Mouse (Mus musculus) induced T-regulatory cell, adult 2 months (primary cell): Measurements from ENCODE around the gene Cmtm7.

Experiments used
- DNase-seq: peaks from one replicate; pipeline ENCODE4 v3.0.0-alpha.2; 2012; ENCODE audit warnings: low read depth

Cmtm7 gene

DNA sequence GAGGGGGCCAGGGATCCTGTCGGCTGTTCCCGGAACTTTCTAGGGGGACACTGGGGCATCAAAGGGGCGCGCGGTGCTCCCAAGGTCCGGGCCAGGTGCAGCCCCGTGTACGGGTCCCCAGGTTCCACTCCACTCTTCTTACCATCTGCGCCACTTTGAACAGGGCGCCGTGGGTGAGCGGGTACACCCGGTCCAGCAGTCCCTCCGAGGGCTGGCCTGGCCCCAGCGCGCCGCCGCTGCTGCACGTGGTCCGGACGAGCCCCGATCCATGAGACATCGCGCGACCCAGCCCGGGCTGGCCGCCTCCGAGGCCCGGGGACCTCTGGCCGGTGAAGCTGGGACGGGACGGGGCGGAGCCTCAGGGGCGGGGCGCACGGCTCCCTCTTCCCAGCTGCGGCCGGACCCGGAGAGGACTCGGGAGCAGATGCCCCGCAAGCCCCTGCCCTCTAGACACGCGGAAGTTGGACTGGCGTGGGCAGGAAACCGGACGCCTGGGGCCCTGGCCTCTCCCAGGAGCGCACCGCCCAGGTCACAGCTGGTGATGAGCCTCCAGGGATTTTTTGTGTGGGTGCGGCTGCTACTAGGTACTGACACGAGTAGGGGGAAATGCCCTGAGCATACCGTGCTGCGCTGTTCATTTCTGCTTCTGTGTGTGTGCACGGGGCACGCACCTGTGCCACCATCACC lies at the start of gene Cmtm7:
TSS of gene Cmtm7 (minus strand) at position 331 of the 687 bp plus-strand sequence.
- peak; percentile 86 for DNase-seq

DNA sequence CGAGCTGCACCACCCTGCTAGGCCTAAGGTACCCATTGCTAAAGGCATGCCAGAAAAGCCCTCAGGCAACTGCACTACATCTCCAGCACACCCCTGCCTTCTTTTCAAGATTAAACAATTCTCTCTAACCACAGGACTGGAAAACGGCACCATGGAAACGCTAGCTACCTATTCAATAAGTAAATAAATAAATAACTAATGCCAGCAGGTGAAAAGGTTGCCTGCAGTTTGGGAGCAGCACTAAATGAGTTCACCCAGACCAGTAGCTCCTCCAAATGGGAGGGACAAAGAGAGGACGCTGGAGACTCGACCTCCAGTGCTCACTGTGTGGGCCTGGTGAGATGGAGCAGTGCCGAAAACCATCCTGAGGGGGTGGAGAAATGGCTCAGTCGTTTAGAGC lies 48.7 kb upstream of the Cmtm7 start:
- no peak for DNase-seq

DNA sequence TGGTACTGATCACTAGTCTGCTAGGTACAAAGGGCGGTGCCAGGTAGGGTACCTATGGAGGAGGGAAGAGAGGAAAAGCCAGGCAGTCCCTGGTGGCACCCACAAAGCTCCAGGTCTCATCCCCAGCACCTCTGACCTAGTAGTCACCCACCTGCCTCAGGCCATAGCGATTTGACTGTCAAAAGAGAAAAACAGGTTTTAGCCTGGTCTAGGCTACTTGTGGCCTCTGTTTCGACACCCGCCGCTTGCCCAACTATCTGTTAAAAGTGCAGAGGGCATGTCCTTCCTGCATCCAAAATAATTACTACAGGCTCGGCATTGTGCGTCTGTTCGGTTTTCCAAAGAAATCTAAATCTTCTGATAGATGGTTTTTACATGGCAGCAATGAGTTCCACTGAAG lies 48.0 kb upstream of the Cmtm7 start:
- DNase-seq: no peak

DNA sequence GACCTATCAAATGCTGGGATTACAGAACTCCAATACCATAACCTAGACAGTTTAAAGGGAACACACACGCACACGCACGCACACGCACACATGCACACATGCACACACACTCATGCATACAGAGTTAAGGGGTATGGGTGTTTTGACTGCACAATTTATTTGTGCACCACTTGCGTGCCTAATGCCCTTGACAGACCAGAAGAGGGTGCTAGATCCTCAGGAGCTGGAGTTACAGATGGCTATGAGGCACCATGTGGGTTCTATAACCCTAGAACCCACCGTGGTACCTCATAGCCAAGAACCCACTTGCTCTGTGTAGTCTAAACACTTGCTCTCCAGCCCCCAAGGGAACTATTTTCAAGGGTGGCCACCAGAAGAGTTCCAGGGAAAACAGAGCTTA lies 46.7 kb upstream of the Cmtm7 start:
- DNase-seq: no peak

DNA sequence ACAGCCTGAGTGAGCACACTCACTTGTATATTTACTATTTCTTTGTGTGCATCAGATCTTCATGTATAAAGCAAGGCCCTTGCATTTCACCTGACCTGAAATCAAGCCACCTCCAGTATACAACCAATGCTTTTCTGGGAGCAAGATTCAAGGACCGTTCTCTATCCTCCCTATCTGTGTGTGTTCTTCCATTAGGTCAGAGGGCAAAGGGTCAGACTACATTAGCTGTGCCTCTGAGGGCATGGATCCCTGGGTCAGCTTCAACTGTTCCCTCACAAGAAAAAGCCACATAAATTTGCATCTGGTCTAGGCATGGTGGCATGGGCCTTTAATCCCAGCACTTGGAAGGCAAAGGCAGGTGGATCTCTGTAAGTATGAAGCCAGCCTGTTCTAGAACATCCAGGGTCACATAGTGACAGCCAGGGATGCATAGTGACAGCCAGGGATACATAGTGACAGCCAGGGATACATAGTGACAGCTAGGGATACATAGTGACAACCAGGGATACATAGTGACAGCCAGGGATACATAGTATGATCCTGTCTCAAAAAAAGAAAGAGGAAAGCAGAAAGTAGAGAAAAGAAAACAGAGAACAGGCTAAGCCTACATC lies 45.7 kb upstream of the Cmtm7 start:
- no peak for DNase-seq

DNA sequence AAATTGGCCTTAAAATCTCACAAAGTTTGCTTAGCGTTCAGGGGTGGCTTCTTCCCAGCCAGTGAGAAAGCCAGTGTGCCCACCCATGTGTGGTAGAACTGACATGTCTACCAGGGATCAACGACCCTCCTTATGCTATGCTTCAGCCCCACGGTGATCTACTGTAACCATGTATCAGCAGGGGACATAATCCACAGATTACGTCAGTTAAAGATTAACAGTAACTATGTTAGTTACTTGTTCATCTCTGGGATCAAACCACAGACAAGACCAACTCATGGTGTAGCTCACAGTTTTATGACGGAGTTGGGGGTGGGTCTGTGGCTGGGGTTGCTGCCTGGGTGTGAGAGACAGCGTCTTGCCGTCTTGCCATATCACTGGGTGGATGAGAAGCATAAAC lies 42.5 kb upstream of the Cmtm7 start:
- DNase-seq: no peak

DNA sequence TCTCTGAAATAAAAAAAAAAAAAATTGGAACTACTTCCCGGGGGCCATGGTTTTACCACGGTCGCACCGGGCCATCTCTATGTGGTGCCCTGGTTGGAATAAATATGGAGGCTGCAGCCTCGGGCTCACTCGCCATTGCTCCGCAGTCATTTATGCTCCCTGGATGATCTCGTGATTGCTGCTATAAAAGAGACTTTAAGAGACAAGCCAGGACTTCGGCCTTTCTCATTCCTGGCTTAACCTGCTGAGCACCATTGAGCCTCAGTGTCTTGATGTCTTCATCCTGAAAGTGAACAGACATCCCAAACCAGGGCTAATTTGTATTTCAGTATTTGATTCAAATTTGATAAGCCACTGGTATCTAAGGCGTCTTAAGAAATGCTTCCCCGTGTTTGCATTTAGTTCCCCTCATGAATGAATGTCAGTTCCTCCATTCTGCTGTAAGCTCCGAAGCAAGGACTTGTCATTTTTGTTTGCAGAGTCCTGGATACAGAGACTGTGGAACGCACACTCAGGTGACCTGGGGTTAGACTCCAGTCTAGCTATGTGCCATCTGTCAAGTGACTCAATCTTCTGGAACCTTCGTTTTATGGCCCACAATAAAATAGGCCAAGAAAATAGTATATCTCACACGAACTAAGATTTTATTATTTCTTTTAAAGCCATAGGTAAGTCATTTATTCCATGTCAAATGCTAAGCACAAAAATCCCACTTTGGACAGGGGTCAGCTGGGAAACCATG lies 40.1 kb upstream of the Cmtm7 start:
- no peak for DNase-seq

DNA sequence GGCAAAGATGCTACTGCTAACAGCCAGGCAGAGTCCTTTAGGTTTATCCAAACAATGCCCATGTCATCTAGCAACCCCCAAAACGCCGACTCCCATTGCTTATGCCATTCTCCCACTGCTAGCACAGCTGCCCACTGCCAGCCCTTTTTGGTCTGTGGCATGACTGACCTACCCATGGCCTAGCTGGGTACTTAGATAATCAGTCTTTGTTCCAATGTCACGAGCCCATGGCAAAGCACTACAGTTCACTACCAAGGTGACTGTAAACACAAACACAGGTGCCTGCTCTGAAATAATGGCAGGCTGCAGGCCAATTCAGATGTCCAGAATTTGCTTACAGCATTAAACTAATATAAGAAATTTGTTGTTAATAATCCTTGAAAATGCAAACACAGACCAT lies 37.3 kb upstream of the Cmtm7 start:
- no peak for DNase-seq

DNA sequence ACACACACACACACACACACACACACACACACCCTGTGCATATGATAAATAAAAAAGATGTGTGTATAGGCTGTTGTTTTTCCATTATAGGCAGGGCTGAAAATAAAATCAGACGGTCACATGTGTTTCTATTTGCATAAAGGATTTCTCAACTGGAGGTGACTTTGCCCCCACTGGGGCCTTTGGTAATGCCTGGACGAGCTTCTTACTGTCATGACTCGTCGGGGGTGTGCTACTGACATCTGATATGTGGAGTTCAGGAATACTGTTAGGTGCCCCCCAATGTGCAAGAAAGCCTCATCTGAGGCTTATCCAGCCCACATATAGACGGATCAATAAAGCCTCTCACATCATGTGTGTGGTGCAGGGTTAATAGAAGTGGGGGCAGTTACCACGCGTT lies 35.4 kb upstream of the Cmtm7 start:
- no peak for DNase-seq

DNA sequence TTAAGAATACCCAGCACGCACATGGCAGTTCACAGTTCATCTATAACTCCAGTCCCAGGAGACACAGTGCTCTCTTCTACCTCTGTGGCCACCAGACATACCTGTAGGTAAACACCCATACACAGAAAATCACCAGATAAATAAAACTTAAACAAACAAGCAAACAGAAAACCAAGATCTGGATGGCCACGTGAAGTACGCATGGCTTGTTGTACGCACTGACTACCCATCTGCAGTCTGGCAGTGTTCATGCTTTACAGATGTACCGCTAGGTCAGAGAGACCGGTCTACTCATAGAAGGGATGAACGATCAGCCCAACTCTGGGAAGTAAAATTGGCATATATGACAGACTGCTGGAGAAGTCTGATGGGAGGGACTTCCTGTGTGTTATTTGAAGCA lies 34.5 kb upstream of the Cmtm7 start:
- DNase-seq: no peak

DNA sequence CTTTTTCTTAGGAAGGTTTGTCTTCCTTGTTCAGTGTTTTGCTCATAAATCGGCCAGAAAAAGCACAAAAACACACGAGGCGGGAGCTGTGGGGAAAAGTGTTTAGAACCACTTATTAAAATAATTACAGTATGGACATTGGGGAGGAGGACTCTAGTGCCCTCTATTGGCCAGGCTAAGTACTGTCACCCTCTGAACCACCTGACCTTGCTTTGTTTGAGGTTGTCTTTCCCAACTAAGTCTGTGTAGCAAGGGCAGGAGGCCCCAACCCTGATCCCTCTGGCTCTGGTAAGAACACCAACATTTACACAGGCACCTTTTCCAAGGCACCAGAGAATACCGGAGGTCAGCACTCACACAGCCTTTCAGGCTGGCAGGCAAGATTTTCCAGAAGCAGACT lies 33.7 kb upstream of the Cmtm7 start:
- DNase-seq: peak; percentile 79

DNA sequence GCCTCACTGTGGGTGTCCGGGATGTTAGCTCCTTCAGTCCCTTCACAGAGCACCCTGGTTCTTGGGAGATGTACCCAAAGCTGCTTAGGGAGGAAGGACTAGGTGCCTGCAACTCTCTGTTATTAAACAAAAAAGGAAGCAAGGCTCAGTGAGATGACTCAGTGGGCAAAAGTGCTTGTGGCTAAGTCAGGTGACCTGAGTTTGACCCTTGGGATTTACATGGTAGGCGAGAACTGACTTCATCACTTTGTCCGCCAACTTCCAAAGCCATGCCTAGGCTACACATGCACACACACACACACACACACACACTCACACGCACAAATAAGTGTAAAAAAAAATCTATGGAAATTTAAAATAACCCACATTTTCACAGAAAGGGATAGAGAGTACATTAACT lies 30.3 kb upstream of the Cmtm7 start:
- no peak for DNase-seq

DNA sequence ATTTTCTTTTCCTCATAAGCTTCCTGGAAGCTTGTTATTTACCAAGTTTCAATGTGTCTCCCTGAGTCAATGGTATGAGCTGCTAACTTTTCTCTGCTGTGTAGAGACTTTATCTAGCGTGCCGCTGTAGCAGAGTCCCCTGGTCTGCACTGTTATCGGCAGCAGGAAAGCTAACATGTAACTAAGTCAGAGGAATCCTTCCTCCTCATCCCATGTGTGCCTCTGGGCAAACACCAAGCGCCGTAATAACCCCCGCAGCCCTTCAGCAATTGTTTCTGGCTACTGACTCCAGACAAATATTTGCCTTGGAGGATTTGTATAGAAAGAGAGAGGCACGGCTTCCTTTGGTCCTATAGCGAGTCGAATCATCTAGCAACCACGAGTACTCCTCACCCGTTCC lies 29.2 kb upstream of the Cmtm7 start:
- DNase-seq: no peak

DNA sequence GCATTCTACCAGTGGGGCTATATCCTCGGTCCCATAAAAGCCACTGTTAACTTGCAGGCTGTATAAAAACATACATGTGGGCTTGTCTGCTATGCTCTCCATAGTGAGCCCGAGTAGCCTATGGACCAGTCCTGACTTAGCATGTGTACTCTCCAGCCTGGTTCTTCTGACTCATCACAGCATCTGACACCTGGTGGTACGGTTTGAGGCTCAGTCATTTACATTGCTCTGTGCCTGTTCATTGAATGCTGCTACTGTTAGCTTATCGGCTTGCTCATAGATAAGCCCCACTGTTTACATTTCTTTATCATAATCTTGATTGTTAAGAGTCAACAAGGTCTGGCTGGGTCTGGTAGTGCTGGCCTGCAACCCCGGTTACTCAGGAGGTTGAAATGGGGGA lies 27.0 kb upstream of the Cmtm7 start:
- no peak for DNase-seq

DNA sequence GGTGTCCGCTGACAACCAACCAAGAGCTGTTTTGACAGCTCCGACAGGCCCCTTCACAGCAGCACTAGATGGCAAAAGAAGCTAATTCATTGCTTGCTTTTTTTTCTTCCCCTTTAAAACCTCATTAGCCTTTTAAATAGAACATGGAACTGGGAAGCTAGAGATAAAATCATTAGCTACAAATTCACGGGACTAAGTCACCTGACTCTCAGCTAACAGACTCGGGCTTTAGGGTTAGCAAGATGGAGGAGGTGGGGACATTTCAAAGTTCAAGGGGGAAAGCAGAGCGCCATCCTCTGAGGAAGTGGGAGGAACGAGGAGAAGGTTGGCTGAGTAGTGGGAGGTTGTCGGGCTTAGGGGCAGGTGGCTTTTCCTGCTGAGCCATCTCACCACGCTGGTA lies 25.6 kb upstream of the Cmtm7 start:
- no peak for DNase-seq

DNA sequence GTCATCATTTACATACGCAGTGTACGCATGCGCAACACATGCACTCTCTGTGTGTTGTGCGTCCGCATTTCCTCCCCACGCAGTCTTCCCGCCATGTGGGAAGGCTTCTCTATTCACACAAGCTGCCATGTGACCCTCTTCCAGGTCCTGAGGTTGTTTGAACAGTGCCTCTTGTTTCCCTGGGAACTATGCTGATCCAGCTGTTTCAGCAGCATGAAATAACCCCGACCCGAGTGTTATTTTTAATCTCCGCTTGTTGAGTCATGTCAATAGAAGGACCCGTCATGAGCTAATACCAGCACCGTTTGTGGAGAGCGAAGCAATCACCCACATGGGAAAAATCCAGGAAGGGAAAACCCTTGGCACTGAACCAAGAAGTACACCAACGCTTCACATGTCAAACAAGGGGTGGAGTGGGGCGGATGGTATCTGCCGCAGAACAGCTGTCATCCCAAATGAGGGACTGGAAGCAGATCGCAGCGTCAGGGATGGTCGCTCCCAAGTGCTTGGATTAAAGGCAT lies 23.6 kb upstream of the Cmtm7 start:
- DNase-seq: no peak

DNA sequence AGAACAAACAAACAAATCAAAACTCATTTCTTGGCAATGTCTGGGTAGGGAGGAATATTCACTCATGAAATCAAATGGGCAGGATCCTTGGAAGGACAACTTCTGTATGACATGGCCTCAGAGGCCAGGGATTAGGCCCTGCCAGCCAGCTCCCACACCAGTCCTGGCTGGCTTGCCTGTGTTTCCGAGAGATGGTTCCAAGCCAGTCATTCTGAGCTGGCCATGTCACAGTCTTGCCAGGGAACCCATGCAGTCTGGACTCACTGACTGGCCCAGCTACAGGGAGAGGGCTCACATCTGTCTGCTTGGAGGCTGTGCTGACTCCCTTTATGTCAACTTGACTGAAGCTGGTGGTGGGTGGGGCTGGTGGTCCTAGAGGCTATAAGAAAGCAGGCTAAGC lies 20.5 kb upstream of the Cmtm7 start:
- no peak for DNase-seq

DNA sequence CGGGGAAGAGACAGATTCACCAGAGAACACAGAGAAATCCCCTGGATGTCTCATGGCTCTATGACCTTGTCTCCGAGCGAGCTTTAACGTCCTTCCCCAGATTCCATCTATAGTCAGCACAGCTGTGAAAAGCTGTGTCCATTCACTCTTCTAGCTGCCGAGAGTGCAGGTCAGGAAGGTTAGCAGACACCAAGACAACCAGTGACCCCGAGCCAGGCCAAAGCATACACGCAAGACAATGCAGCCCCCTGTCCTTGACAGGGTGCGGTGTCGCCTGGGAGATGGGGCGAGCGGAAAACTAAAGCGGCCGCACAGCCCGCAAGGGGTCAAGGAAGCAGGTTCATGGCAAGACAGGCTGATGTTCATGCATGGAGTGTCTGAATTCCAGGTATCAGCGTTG lies 19.6 kb upstream of the Cmtm7 start:
- no peak for DNase-seq

DNA sequence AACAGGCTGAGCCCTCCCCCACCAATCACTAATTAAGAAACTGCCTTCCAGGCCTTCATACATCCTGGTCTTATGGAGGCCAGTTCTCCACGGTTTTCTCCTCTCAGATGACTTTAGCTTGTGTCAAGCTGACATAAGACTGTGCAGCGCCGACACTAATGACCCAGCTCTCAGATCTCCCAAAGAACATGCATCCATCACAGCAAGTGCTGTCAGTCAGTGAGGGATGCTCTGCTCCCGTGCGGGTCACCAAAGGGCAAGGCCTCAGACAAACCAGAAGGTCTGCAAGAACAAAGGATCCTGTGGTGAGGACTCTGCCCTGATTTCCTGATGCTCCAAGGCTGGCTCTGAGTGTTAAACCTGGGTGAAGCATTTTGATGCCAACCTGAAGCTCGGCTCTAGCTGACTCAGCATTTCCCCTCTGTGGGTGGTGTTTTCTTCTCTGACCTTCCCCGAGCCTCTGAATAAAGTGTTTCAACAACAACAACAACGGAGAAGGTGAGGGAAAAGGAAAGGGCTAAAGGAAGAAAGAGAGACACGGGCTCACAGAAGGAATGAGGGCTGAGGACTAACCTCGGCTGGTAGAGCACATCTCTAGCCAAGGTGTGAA lies 17.9 kb upstream of the Cmtm7 start:
- no peak for DNase-seq

DNA sequence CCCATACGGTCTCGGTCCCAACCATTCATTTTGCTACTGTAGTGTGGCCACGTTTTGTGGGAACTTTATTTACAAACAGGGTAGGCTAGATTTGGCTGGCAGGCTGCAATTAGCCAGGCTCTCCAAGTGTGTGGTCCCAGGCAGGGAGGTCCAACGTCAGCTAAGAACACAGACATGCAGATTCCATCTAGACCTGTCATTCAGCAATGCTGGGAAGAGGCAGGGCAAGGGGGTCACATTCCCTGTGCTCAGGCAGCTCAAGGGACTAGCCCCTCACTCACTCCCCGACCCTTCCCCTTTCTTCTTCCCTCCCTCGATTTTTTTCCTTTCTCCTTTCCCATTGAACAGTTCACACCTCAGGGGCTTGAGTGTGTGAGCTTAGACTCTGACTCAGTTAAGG lies 17.2 kb upstream of the Cmtm7 start:
- no peak for DNase-seq

DNA sequence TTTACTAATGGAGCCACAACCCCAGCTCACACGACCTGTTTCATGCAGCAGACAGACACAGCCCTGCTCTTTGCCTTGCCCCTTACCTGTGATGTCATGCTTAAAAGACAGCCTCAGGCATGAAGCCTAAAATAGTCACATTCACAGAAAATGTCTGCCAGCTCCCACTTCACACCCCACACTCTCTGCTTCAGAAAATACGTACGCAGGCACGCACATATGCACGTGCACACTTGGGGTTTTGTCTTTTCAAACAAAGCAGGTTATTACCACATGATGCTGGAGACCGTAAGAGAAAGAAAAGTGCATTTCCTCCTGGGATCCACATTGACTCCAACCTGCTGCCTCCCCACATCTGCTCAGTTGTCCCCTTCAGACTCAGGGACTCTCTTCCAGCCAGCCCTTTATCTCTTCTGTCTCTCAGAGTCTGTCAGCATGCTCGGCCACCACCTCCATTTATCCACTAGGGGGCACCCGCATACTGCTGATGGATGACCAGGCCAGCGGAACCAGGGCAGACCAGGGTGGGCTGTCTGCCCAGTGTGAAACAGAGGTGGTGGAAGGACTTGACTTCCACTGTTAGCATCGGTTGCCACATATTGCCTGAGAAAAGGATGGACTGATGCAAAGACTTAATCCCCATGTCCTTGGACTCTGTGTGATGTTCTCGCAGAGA lies 15.8 kb upstream of the Cmtm7 start:
- DNase-seq: peak; percentile 86

DNA sequence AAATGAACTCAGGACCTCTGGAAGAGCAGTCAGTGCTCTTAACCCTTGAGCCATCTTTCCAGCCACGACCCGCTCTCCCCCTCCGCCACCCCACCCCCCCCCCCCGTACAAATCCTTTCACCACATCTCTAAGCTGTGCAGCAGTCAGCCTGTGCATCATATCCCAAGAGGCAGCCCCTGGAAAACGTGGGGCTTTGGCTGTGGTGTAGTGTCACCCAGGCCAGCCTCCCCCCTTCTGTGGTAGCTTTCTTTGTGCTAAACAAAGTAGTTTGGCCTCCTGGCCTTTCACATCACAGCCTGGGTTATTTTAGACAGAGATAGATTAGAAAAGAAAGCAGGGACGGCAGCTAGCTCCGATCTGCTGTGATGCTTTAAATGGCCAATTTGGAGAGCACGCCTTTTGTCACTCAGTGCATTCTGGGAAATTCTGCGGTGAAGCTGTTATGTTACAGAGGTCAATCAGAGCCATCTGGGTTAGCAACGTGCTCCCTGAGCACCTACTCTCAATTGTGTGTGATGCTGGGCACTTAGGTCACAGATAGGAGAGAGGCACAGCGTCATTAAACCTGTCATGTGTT lies 14.9 kb upstream of the Cmtm7 start:
- no peak for DNase-seq
